Mouse (Mus musculus) frontal cortex, postnatal 36 days (tissue): ENCODE measurements at regions not wholly inside any gene's neighbourhood (a gene's known extent, or its start where the extent isn't known, plus 50 kb on each side); places are given as distances from the start of the nearest gene placed in this dataset.

Experiments
- DNase-seq, 2 experiments: peaks; one replicate each; pipeline ENCODE4 v3.0.0; 2022; ENCODE audit warnings: low spot score in 2 of 2

DNA sequence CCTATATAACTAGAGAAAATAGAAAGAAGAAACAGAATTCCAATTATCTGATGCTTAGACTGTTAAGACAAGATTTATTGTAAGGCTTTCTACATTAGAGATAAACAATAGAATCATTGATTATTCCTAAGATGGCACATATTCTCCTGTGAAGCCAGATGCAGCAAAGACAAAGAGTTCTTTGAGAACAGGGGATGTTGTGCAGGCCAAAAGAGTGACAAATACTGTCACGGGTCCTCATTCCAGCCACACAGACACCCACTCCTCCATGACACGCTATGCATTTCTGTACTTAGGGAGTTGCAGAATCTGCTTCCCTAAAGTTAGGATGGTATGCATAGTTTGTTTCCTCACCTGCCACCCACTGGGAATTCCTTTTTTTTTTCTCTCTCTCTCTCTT, 245.2 kb downstream of the Sv2b start:
- DNase-seq: no peak

GRCm38 (mm10) chr7:75050231-75050630, 258.8 kb downstream of the Sv2b start:
- DNase-seq: no peak

DNA sequence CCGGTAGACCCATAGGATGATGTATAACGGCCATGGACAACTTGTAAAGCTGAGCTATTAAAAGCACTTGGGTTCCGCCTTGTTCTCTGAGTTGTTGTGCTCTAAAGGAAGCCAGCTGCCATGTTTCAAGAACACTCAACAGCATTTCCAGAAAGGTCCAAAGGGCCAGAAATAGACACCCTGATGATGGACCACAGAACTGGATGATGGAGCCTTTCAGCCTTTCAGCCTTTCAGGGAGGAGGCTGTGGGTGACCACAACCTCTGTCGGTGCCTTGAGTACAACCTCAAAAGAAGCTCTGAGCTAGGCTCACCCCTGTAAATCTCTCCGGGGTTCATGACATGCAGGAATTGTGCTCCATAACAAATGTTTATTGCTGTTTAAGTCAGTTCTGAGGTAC, 259.3 kb downstream of the Sv2b start:
- DNase-seq: no peak

DNA sequence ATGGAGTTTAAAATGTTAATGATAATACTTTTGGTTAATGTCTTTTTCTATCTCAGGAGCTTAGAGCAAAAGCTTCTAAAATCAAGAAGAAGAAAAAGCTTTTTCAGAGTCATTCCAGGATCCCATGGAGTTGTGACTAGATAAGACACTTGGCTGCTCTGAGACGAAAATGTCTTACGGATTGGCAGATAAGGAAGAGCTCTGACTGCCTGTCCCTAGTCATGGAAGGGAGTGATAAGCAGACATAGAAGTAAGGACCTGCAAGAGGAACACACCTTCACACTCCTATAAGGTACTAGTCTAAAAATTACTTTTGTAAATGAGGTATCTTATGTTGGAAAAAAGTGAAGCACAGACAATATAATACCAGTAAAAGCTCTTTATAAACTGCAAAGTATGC, 260.2 kb downstream of the Sv2b start:
- DNase-seq: no peak

DNA sequence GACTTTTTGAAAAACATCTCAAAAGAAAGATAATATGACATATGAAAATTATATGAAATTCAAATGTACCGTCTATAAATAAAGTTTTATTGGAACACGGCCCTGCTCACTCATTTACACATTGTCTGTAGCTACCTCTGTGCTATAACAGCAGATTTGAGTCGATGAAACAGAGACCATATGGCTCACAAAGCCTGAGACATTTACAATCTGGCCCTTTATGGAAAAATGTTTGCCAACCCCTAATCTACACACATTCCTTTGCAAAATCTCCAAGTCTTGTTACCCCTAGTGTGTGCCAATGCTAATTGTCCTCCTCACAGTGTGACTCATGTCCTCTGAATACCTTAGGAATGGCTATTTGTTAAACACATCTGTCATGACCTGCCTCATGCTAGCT, 261.2 kb downstream of the Sv2b start:
- DNase-seq: peak in 1 of 2 experiments; percentile 28

DNA sequence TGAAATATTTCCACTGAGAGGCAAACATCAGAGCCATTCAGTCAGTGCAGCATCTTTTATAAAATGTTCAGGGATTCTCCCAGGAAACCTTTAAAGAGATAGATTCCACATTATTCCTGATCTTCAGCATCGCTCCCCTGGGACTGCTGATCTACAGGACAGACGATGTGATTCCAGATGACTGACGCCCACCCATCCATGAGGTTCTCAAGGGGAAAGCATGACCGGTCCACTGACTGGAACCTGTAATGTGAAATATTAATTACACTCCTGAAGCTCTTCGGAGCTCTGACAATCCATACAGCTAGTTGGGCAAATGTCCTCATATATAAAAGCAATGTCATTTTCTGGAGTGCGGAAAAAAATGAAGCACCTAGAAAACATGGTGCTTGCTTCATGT, 268.2 kb downstream of the Sv2b start:
- no peak for DNase-seq

DNA sequence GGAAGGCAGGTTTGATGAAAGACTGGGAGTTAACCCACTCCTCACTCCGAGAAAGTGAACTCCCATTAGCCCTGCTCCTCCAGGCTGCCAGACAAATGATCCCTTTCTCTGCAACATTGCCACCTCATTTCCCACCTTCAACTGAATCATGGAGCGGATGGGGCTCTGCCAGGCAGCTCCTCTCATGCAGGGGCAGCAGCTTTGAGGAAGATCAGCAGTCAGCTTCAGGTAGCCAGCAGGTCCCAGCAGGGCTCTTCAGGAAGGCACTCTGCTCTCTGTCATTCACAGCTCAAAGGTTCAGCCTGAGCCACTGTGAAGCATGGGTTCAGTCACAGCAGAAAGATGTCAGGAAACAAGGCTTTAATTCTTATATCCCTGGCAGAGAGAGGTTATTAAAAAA, 282.9 kb downstream of the Sv2b start:
- DNase-seq: no peak

- DNase-seq: no peak
Measured at GRCm38 (mm10) chr7:75021966-75022365, 287.1 kb downstream of the Sv2b start.

DNA sequence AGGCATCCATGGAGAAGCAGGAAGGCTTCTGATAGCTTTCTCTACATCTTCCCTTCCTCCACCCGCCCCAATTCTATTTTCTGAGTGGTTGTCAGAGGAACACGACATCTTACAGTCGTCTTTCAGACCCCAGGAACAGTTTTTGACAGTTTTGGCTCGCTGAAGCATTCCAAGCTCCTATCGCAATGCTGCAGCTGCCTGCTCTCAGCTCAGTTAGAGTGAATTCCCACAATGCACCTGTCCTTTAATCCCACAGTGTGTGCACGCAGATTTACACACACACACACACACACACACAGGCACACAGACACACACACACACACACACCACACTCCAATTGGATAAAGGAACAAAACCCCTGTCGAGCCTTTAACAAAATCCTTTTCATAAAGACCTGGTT, 290.4 kb downstream of the Sv2b start:
- DNase-seq: no peak

DNA sequence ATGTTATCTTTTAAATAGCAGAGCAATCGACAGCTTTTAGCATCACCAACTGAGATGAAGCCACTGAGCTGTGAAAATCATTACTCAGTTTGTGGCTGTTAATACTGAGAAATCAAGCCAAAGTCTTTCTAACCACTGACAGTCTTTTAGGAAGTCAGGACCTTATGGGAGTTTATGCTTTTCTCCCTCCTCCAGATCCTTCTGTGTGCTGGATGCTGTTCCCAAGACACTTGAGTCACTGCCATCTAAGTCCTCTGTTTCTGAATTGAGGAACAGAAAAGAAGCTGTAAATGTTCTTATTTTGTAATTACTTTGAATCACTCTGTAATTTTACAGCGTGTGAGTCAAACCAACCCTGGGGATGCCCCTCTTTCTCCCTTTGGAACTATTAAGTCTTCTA, 300.6 kb downstream of the Sv2b start:
- DNase-seq: no peak

GRCm38 (mm10) chr7:74990198-74990597, 318.9 kb downstream of the Sv2b start:
- DNase-seq: peak; percentile 16 to 33

- no peak for DNase-seq
Measured at GRCm38 (mm10) chr7:74979479-74979878, 329.6 kb downstream of the Sv2b start.

GRCm38 (mm10) chr7:74975986-74976385, 333.1 kb downstream of the Sv2b start:
- DNase-seq: no peak

GRCm38 (mm10) chr7:74974448-74974847, 334.6 kb downstream of the Sv2b start:
- no peak for DNase-seq

DNA sequence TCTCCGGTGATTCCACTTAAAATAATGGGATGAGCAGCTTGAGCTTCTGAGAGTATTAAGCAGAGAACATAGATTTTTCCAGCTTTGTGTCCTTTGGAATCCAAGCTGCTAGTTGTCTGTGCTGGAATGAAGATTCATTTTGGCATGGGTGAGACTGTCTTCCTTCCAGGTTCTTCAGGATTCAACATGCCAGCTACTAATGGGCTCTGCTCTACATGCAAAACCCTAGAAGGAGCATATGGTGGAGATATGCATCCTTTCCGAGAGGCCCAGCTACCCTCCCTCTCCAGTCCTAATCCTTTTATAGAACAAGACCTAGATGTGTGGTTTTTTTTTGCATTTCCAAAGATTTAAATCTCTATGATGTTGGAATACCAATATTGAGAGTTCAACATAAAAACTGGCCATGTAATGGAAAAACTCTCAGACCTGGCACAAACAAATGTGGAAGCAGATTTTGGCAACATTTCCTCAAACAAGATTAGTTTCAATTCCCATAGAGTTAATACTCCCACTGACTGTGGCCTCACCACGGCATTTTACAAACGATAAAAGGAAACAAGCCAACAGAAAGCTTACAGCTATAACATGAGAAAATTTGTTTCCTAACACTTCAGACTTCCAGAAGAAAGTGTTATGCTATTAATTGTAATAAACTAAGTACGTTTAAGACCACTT, 364.5 kb downstream of the Sv2b start:
- DNase-seq: peak in 1 of 2 experiments; percentile 11

- peak; percentile 27 to 49 for DNase-seq
Measured at GRCm38 (mm10) chr7:74942917-74943316, 366.1 kb downstream of the Sv2b start.

DNA sequence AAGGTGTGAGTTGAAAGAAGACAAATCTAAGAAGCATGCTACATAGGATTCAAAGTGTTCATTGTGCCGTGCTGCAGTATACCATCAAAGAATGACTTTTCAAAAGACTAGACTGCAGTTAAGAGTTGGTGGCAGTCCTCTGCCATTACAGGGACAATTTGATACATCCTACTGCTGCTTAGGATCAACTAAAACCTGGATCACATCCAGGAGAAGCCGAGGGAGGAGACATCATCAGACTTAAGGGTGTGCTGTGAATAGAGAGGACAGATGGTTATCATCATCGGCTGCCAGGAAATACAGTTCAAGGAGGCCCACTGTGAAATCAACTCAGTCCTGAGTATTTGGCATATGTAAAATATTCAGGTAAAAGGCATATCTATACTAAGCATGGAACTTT, 366.9 kb downstream of the Sv2b start:
- DNase-seq: peak; percentile 2 to 11

GRCm38 (mm10) chr7:74929142-74929829, 374.7 kb upstream of the Slco3a1 start:
- no peak for DNase-seq

- no peak for DNase-seq
Measured at GRCm38 (mm10) chr7:74928226-74928927, 373.8 kb upstream of the Slco3a1 start.

- no peak for DNase-seq
Measured at GRCm38 (mm10) chr7:74926729-74927128, 372.1 kb upstream of the Slco3a1 start.

GRCm38 (mm10) chr7:74924156-74924555, 369.6 kb upstream of the Slco3a1 start:
- no peak for DNase-seq

DNA sequence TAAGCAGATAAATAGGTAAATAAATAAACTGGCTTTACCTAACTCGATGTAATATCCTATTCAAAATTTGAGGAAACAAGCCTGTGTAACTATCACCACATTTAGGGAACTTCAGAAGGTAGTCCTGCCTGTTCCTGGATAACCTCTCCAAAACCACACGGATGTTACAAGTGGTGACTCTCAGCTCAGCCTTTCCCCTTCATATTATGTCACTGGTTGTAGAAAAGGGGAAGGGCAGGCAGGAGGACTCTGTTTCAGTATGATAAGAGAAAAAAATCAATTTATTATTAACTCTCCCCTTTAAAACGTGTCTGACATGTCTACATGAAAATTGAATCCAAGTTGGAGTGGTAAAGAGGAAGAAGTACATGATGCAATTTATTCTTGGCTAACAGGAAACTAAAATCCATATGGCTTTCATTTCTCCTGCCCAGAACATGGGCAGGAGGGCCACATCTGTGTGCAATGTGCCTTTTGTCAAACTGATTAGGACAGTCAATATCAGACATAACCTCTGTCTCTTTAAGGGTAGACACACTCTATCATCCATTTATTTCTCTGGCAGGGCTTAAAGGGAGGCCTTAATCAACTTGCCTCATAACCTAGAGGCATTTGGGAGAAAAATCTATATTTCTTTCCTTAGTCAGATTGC, 353.9 kb upstream of the Slco3a1 start:
- DNase-seq: no peak
